Mouse (Mus musculus) heart, postnatal 0 days (tissue): Measurements from ENCODE around the gene Kprp.

Experiments
- CTCF ChIP-seq: IDR thresholded peaks from 2 replicates; pipeline ENCODE4 v1.5.1; 2016; ENCODE audit warnings: antibody characterized with exemption, control low read depth, low read depth
- EP300 ChIP-seq: IDR thresholded peaks from 2 replicates; pipeline ENCODE4 v1.6.1; 2016; ENCODE audit warnings: antibody characterized with exemption, low read depth

DNA sequence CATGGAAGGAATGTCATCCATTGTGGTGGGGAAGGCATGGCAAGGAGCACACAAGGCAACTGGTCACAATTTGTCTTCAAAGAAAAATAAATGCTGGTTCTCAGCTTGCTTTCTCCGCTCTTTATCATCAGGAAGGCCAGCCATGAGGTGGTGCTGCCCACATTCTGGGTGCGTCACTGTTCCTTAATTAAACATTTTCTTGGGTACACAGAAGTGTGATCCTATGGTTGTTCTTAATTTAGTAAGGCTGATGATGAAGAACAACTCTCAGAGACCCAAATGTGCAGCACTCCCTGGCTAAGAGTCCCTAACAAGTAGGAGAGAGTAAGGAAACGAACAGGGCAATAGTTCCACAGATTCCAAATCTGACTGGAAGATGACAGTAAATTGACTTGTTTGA, 47.1 kb upstream of the Kprp start:
- TF ChIP-seq CTCF (no peak), EP300 (no peak)
